Mouse (Mus musculus) hindbrain, embryonic 13.5 days (tissue): ENCODE data around the gene Acbd6. TPM values are rescaled to one million over a fixed set of nuclear protein-coding genes. Genes with fewer than 3 reads are reported as not detected.
A peak's percentile ranks its signal among the peaks of the same experiment; 100 is the strongest.

Experiments
- ATAC-seq: fragments of 200-750 bp; cut with Nextera tagmentation; 2 replicates; pipeline ENCODE4 v1.8.0; 2017; ENCODE audit warnings: moderate TSS enrichment; ENCODE audit not compliant: low FRiP score
- H3K27ac ChIP-seq: fragments of 300-500 bp; sonication (generic); 2 replicates; pipeline ENCODE4 v1.5.1; 2015; ENCODE audit warnings: inconsistent platforms, mild to moderate bottlenecking, moderate library complexity
- H3K27me3 ChIP-seq: fragments of 300-500 bp; sonication (generic); 2 replicates; pipeline ENCODE4 v1.6.1; 2015; ENCODE audit warnings: mild to moderate bottlenecking, inconsistent platforms
- H3K36me3 ChIP-seq: fragments of 300-500 bp; sonication (generic); 2 replicates; pipeline ENCODE4 v1.6.1; 2015; ENCODE audit warnings: mild to moderate bottlenecking, inconsistent platforms
- H3K4me1 ChIP-seq: fragments of 300-500 bp; sonication (generic); replicated peaks from 2 replicates; pipeline ENCODE4 v1.6.1; 2015; ENCODE audit warnings: inconsistent platforms
- H3K4me2 ChIP-seq: fragments of 300-500 bp; sonication (generic); 2 replicates; pipeline ENCODE4 v1.6.1; 2015; ENCODE audit warnings: inconsistent platforms, mild to moderate bottlenecking, moderate library complexity
- H3K4me3 ChIP-seq: fragments of 300-500 bp; sonication (generic); 2 replicates; pipeline ENCODE4 v1.5.1; 2015; ENCODE audit warnings: mild to moderate bottlenecking, inconsistent platforms
- H3K9ac ChIP-seq: fragments of 300-500 bp; sonication (generic); 2 replicates; pipeline ENCODE4 v1.6.1; 2015; ENCODE audit warnings: mild to moderate bottlenecking, inconsistent platforms
- H3K9me3 ChIP-seq: fragments of 300-500 bp; sonication (generic); 2 replicates; pipeline ENCODE4 v1.6.1; 2016; ENCODE audit warnings: inconsistent platforms
- WGBS: fragments of 180-500 bp; shearing (Covaris S2); methylation state at CpG from one replicate; pipeline ENCODE4 v1.1.7; 2015; 5-methylcytosine and 5-hydroxymethylcytosine counted together
- polyA plus RNA-seq: library from polyadenylated mRNA; unstranded; fragments of >200 nt; fragmentation: Nextera tagmentation; extraction: Ambion mirVana; gene quantifications from 2 replicates; pipeline ENCODE4 v1.2.1, GENCODE M21; 2015

Gene Acbd6
- polyA plus RNA-seq, 1 experiment from 2014 or later = 81.2 TPM

GRCm38 (mm10) chr1:155681116-155681799, 123.3 kb downstream of the Acbd6 start:
- Histone ChIP-seq H3K4me2 (0 out of 2 replicates have a peak overlapping the region, but pooled peaks have one; percentile 7), H3K4me1 (peaks cover 23% of the 10 kb centered on the region), H3K4me3 (no peak overlapping the region), H3K9me3 (no peaks in the 10 kb centered on the region), H3K27ac (peak overlapping the region; percentile 71), H3K27me3 (no peaks in the 10 kb centered on the region), H3K9ac (no peak overlapping the region), H3K36me3 (no peaks in the 10 kb centered on the region)
- 32% methylated on average over 10 of the region's 10 CpGs for WGBS
- peak; percentile 87 for ATAC-seq

DNA sequence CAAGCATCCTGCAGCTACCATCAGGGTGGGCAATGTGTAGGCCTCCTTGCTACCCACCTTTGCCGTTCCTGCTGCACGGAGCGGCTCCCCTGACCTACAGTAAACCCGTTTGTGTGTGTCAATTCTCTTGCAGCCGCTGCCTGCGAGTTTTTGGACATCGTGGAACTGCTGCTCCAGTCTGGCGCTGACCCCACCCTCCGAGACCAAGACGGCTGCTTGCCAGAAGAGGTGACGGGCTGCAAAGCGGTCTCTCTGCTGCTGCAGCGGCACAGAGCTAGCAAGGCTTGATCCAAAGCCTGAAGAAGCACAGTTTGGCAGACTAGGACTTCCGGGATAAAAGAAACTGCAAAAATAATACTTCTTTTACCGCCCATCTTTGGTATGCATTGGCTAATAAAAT, 128.9 kb downstream of the Acbd6 start:
- H3K27ac ChIP-seq = no peak overlapping the region
- WGBS = 84% methylated on average over 15 of the region's 15 CpGs
- no peak overlapping the region for H3K4me3 ChIP-seq
- no peak overlapping the region for H3K4me2 ChIP-seq
- H3K4me1 ChIP-seq = peaks cover 11% of the 10 kb centered on the region
- no peaks in the 10 kb centered on the region for H3K27me3 ChIP-seq
- no peak for ATAC-seq
- H3K9ac ChIP-seq = no peak overlapping the region
- H3K9me3 ChIP-seq = no peaks in the 10 kb centered on the region
- no peaks in the 10 kb centered on the region for H3K36me3 ChIP-seq

- Histone ChIP-seq H3K27ac (no peak overlapping the region), H3K9ac (no peak overlapping the region), H3K4me3 (no peak overlapping the region), H3K4me2 (no peak overlapping the region), H3K4me1 (peaks cover 14% of the 10 kb centered on the region), H3K36me3 (no peaks in the 10 kb centered on the region), H3K9me3 (no peaks in the 10 kb centered on the region), H3K27me3 (no peaks in the 10 kb centered on the region)
- ATAC-seq = no peak
- WGBS = 65% methylated on average over 4 of the region's 4 CpGs
Observed at GRCm38 (mm10) chr1:155689141-155689540, 131.2 kb downstream of the Acbd6 start.

DNA sequence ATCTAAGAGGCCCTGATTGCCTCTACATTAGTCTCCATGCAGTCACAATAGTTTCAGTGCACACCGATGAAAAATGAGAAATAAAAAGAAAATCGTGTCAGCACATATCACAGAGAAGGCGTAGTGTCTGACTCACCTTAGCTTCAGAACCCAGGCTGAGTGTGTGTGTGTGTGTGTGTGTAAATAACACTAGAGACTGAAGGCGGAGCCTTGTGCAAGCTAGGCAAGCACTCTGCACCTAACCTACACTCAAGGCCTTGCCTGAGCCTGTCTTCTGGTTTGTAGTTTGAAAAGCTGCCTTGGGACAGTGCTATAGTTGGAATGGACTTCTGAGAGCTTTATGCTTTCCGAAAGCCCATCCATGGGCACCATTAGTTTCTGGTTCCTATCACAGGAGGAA, 131.6 kb downstream of the Acbd6 start:
- Histone ChIP-seq H3K27ac (no peak overlapping the region), H3K9ac (no peak overlapping the region), H3K27me3 (no peaks in the 10 kb centered on the region), H3K4me2 (no peak overlapping the region), H3K4me3 (no peak overlapping the region), H3K4me1 (peaks cover 14% of the 10 kb centered on the region), H3K36me3 (no peaks in the 10 kb centered on the region), H3K9me3 (no peaks in the 10 kb centered on the region)
- no peak for ATAC-seq
- 79% methylated on average over 5 of the region's 5 CpGs for WGBS

DNA sequence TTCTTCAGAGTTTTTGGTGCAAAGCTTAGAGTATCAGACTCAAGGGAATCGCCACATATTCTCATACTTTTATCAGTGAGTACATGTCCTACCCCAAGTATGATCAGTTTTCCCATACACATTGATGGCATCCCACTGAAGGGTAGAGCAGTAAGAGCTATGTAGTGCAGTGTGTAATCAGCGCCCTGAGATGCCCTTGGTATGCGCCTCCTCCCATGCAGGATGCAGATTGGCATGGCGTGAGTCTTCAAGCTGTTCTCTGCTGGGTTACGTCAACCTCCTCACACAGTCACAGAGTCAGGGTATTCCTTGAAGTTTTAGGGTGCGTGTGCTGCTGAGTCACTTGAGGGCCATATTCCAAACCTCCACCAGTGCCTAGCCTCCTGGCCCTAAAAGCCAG, 134.3 kb downstream of the Acbd6 start:
- Histone ChIP-seq H3K4me3 (no peak overlapping the region), H3K27ac (no peak overlapping the region), H3K9me3 (no peaks in the 10 kb centered on the region), H3K4me1 (peaks cover 9% of the 10 kb centered on the region), H3K4me2 (no peak overlapping the region), H3K36me3 (no peaks in the 10 kb centered on the region), H3K27me3 (no peaks in the 10 kb centered on the region), H3K9ac (no peak overlapping the region)
- WGBS = 90% methylated on average over 6 of the region's 6 CpGs
- ATAC-seq = no peak

- H3K4me1 ChIP-seq = peaks cover 13% of the 10 kb centered on the region
- no peaks in the 10 kb centered on the region for H3K27me3 ChIP-seq
- H3K4me2 ChIP-seq = no peak overlapping the region
- H3K27ac ChIP-seq = no peak overlapping the region
- no peaks in the 10 kb centered on the region for H3K9me3 ChIP-seq
- no peak overlapping the region for H3K4me3 ChIP-seq
- no peak for ATAC-seq
- 71% methylated on average over 11 of the region's 11 CpGs for WGBS
- H3K9ac ChIP-seq = no peak overlapping the region
- H3K36me3 ChIP-seq = no peaks in the 10 kb centered on the region
Observed at GRCm38 (mm10) chr1:155693026-155693425, 135.1 kb downstream of the Acbd6 start.

GRCm38 (mm10) chr1:155693443-155693842, 135.5 kb downstream of the Acbd6 start:
- Histone ChIP-seq H3K4me3 (no peak overlapping the region), H3K9ac (no peak overlapping the region), H3K4me2 (no peak overlapping the region), H3K9me3 (no peaks in the 10 kb centered on the region), H3K36me3 (no peaks in the 10 kb centered on the region), H3K27me3 (no peaks in the 10 kb centered on the region), H3K27ac (no peak overlapping the region), H3K4me1 (peaks cover 16% of the 10 kb centered on the region)
- 32% methylated on average over 5 of the region's 5 CpGs for WGBS
- ATAC-seq = 0 out of 2 replicates have a peak, but pooled peaks have one; percentile 32

GRCm38 (mm10) chr1:155698373-155699159, 140.6 kb downstream of the Acbd6 start:
- 52% methylated on average over 17 of the region's 17 CpGs for WGBS
- no peaks in the 10 kb centered on the region for H3K36me3 ChIP-seq
- peaks cover 23% of the 10 kb centered on the region for H3K4me1 ChIP-seq
- 0 out of 2 replicates have a peak overlapping the region, but pooled peaks have one; percentile 6 for H3K4me2 ChIP-seq
- no peaks in the 10 kb centered on the region for H3K9me3 ChIP-seq
- ATAC-seq = 0 out of 2 replicates have a peak, but pooled peaks have one; percentile 36
- H3K27ac ChIP-seq = peak overlapping the region; percentile 44; the same call in 1 of the 2 replicates
- no peak overlapping the region for H3K9ac ChIP-seq
- H3K27me3 ChIP-seq = 0 out of 2 replicates have a peak, but pooled peaks cover 11% of the 10 kb centered on the region
- no peak overlapping the region for H3K4me3 ChIP-seq

GRCm38 (mm10) chr1:155700886-155701285, 143.0 kb downstream of the Acbd6 start:
- H3K9ac ChIP-seq = no peak overlapping the region
- ATAC-seq = no peak
- H3K4me1 ChIP-seq = peaks cover 26% of the 10 kb centered on the region
- no peak overlapping the region for H3K27ac ChIP-seq
- no peak overlapping the region for H3K4me2 ChIP-seq
- 0 out of 2 replicates have a peak, but pooled peaks cover 16% of the 10 kb centered on the region for H3K27me3 ChIP-seq
- H3K4me3 ChIP-seq = no peak overlapping the region
- H3K36me3 ChIP-seq = no peaks in the 10 kb centered on the region
- H3K9me3 ChIP-seq = no peaks in the 10 kb centered on the region

GRCm38 (mm10) chr1:155703191-155703680, 145.3 kb downstream of the Acbd6 start:
- no peak for ATAC-seq
- Histone ChIP-seq H3K9ac (no peak overlapping the region), H3K27me3 (0 out of 2 replicates have a peak, but pooled peaks cover 16% of the 10 kb centered on the region), H3K36me3 (no peaks in the 10 kb centered on the region), H3K4me1 (peaks cover 20% of the 10 kb centered on the region), H3K4me3 (no peak overlapping the region), H3K4me2 (no peak overlapping the region), H3K27ac (no peak overlapping the region), H3K9me3 (no peaks in the 10 kb centered on the region)
- WGBS = 87% methylated on average over 5 of the region's 5 CpGs

DNA sequence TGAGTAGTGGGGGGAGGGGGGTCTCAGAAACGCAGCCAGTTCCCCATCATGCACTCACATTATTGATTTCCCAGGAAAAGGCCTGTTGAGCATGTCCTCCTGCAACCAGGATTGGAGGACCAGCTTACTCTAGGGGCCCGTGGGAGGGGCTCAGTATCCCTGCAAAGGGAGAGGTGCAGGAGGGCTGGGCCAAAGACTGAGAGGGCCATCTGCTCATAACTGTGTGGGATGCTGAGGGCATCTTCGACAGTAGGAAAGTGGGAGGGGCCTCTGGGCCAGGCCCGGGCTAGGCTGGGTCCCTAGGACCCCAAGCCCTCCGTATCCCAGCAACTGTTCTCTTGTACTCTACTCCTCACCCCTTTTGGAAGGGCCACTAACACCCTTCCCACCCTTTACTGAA, 146.3 kb downstream of the Acbd6 start:
- 50% methylated on average over 5 of the region's 5 CpGs for WGBS
- Histone ChIP-seq H3K4me2 (no peak overlapping the region), H3K27ac (no peak overlapping the region), H3K27me3 (0 out of 2 replicates have a peak, but pooled peaks cover 18% of the 10 kb centered on the region), H3K36me3 (no peaks in the 10 kb centered on the region), H3K4me3 (no peak overlapping the region), H3K9ac (no peak overlapping the region), H3K4me1 (peaks cover 11% of the 10 kb centered on the region; the same call in 1 of the 2 replicates), H3K9me3 (no peaks in the 10 kb centered on the region)
- ATAC-seq = peak; percentile 57; the same call in 1 of the 2 replicates

- WGBS = 69% methylated on average over 2 of the region's 2 CpGs
- no peak for ATAC-seq
- peaks cover 13% of the 10 kb centered on the region; the same call in 1 of the 2 replicates for H3K4me1 ChIP-seq
- no peak overlapping the region for H3K27ac ChIP-seq
- no peak overlapping the region for H3K4me2 ChIP-seq
- no peak overlapping the region for H3K4me3 ChIP-seq
- H3K9me3 ChIP-seq = no peaks in the 10 kb centered on the region
- peaks cover 49% of the 10 kb centered on the region for H3K27me3 ChIP-seq
- H3K9ac ChIP-seq = no peak overlapping the region
- H3K36me3 ChIP-seq = no peaks in the 10 kb centered on the region
Observed at GRCm38 (mm10) chr1:155713306-155713705, 155.4 kb downstream of the Acbd6 start.
